Mouse (Mus musculus) left cerebral cortex, postnatal 14 days (tissue): ENCODE measurements at regions not wholly inside any gene's neighbourhood (a gene's known extent, or its start where the extent isn't known, plus 50 kb on each side); places are given as distances from the start of the nearest gene placed in this dataset.
"Not testable (repeated sequence)": the region's sequence is repeated elsewhere in the genome, so short reads cannot be mapped to it uniquely, and the experiment has no call there.

ENCODE experiments used
- DNase-seq, 2 experiments: peaks; one replicate each; pipeline ENCODE4 v3.0.0; 2021 to 2022; ENCODE audit warnings: low spot score in 2 of 2, mixed read lengths in 1 of 2
- intact Hi-C: fragments of 180-260 bp; cut with DNase I; formaldehyde crosslinking; loops from one replicate; pipeline ENCODE4 v1.15.1; 2025

- DNase-seq: no peak
- intact Hi-C loops: no loop called here
Measured at GRCm38 (mm10) chr3:114627103-114627502, 276.8 kb upstream of the Olfm3 start.

- no peak for DNase-seq
- intact Hi-C loops: no loop called here
Measured at GRCm38 (mm10) chr3:114635362-114635761, 268.5 kb upstream of the Olfm3 start.

DNA sequence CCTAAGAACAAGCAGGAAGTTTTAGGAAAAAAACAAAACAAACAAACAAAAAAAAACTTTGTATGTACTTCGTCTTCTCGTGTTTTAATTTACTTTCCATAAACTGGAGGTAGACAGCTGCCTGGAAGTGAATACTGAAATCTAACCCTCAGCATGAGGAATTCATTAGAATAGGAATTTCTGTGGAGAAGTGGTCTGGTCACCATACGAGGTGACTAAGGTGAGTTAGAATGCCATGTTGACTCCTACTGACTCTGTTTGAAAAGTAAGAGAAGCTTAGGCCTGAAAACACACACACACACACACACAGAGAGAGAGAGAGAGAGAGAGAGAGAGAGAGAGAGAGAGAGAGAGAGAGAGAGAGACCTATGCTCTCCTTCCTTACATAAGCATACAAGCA lies 255.9 kb upstream of the Olfm3 start:
- intact Hi-C loops: no loop called here
- no peak for DNase-seq

DNA sequence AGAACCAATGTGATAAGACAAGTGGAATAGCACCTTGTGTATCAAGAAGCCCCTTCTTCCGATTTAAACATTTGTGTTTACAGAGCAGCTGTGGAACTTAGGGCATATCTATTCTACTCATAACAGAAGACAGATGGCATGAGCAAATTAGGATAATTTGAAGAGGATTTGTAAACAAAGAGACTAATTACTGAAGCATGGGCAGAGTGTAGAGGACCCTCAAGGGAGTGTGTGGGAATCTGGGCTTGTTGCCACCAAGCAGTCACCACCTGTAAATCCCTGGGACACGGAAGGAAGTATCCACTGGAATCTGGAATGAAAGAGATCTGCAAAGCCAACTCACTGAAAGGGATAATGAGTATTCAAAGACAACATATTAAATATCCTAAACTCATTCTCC lies 205.9 kb upstream of the Olfm3 start:
- intact Hi-C loops: no loop called here
- no peak for DNase-seq

- no peak for DNase-seq
Measured at GRCm38 (mm10) chr3:114725131-114725530, 178.7 kb upstream of the Olfm3 start.

GRCm38 (mm10) chr3:114736426-114736825 lies 167.5 kb upstream of the Olfm3 start:
- DNase-seq: no peak

More at GRCm38 (mm10) chr3:114725131-114725530, 178.7 kb upstream of the Olfm3 start:
- intact Hi-C loops: no loop called here

DNA sequence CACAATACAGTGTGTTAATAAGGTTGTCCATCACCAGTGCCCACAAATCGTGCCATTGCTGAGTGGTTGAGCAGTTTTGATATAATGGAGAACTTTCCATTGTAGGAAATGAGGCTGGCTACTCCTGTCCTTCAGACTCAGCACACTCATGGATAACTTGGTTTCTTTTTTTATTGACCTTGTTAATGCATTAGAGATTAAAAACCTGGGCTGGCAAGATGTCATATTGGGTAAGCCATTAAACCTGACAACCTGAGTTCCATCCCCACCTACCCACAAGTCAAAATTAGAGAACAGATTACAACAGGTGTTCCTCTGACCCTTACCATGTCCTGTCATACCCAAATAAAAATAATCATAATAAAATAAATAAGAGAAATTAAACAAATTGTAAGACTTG lies 159.7 kb upstream of the Olfm3 start:
- no peak for DNase-seq
- intact Hi-C loops: no loop called here

More at GRCm38 (mm10) chr3:114736426-114736825, 167.5 kb upstream of the Olfm3 start:
- intact Hi-C loops: no loop called here

DNA sequence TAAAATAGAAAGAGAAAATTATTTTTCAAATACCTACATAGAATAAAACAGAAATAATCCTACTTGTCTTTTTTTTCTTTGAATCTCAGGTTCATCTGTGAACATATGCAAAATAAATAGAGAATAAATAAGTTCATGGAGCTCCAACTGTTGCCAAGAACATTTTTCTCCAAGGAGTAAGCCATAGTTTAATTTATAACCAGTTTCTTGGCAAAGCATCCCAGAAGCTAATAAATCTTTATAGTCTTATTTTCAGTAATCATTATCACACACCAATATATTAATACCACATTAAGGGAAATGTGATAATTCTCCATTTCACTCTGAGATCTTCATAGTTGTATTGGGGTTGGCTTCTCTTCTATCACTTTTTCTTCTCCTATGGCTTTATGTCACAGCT lies 158.7 kb upstream of the Olfm3 start:
- intact Hi-C loops: no loop called here
- DNase-seq: no peak

- no peak for DNase-seq
- intact Hi-C loops: no loop called here
Measured at GRCm38 (mm10) chr3:114757313-114757712, 146.6 kb upstream of the Olfm3 start.

GRCm38 (mm10) chr3:114758592-114758991 lies 145.3 kb upstream of the Olfm3 start:
- intact Hi-C loops: no loop called here
- no peak for DNase-seq

DNA sequence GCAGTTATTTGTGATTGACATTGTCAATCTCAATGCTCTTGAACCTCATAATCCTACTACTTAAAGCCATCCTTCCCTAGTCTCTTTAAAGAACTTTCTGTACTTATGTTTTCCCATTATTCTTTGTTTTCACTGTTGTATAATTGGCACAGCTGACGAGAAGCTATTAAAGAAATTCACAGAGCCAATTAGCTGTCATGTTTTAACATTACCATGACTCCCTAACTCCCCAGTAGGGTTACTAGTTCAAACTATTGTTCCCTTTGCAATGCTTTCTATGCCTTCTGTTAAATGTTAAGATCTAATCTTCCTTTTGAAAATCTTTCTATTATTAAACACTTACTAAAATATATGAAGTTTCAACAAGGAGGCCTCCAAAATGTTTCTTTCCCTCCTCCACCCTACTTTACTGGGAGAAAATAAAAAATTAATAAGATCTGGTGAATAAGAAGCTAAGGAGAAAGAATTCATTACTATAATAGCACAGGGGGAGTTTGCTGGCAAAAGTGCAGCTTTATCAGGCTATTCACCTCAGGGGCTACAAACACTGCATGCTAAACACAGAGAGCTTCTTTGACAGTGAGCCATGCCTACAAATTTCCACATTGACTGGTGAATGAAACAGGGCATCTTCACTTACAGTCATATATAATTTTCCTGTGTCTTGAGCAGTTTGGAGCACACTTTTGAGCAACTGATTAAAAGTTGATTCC lies 144.4 kb upstream of the Olfm3 start:
- intact Hi-C loops: no loop called here
- DNase-seq: peak in 1 of 2 experiments; percentile 0

- DNase-seq, intact Hi-C loops: not testable (repeated sequence)
Measured at GRCm38 (mm10) chr3:114762373-114762772, 141.5 kb upstream of the Olfm3 start.

GRCm38 (mm10) chr3:114789082-114789481 lies 114.8 kb upstream of the Olfm3 start:
- intact Hi-C loops: no loop called here
- DNase-seq: peak in 1 of 2 experiments; percentile 2

GRCm38 (mm10) chr3:114790005-114790404 lies 113.9 kb upstream of the Olfm3 start:
- DNase-seq: no peak
- intact Hi-C loops: no loop called here

DNA sequence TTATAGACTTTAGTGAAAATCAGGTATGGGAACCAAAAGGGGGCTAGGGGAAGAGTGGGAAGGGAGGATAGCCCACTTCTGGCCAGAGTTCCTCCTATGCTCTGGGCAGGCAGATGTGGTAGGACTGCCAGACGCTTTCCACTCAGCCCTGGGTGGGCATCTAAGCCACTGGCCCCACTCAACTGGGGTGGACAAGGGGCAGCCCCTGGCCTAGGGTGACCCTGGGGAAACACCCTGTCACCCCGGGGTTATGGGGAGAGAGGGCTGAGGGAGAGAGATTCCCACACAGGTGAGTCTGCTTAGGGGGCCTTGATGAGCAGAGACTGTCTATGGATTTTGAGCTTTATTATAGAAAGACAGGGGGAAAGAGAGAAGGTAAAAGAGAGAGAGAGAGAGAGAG lies 70.8 kb upstream of the Olfm3 start:
- intact Hi-C loops: no loop called here
- no peak for DNase-seq
